Mouse (Mus musculus) neural tube, embryonic 12.5 days (tissue): ENCODE measurements around the gene Ddx19b. TPM values are rescaled to one million over a fixed set of nuclear protein-coding genes. Genes with fewer than 3 reads are reported as not detected.
A peak's percentile ranks its signal among the peaks of the same experiment; 100 is the strongest.
"Not testable (repeated sequence)": the region's sequence is repeated elsewhere in the genome, so short reads cannot be mapped to it uniquely, and the experiment has no call there.

Experiments
- ATAC-seq: fragments of 200-750 bp; cut with Nextera tagmentation; 2 replicates; pipeline ENCODE4 v1.8.0; 2017; ENCODE audit warnings: low read depth, mild to moderate bottlenecking, moderate TSS enrichment, moderate library complexity; ENCODE audit not compliant: low FRiP score
- H3K27ac ChIP-seq: fragments of 300-500 bp; sonication (generic); 2 replicates; pipeline ENCODE4 v1.5.1; 2016
- H3K27me3 ChIP-seq: fragments of 300-500 bp; sonication (generic); replicated peaks from 2 replicates; pipeline ENCODE4 v1.6.1; 2016; ENCODE audit warnings: mild to moderate bottlenecking
- H3K36me3 ChIP-seq: fragments of 300-500 bp; sonication (generic); 2 replicates; pipeline ENCODE4 v1.6.1; 2016; ENCODE audit warnings: mild to moderate bottlenecking
- H3K4me1 ChIP-seq: fragments of 300-500 bp; sonication (generic); 2 replicates; pipeline ENCODE4 v1.6.1; 2016
- H3K4me2 ChIP-seq: fragments of 300-500 bp; sonication (generic); replicated peaks from 2 replicates; pipeline ENCODE4 v1.6.1; 2016; ENCODE audit warnings: mild to moderate bottlenecking
- H3K4me3 ChIP-seq: fragments of 300-500 bp; sonication (generic); 2 replicates; pipeline ENCODE4 v1.5.1; 2016
- H3K9ac ChIP-seq: fragments of 300-500 bp; sonication (generic); 2 replicates; pipeline ENCODE4 v1.6.1; 2016; ENCODE audit warnings: mild to moderate bottlenecking
- H3K9me3 ChIP-seq: fragments of 300-500 bp; sonication (generic); 2 replicates; pipeline ENCODE4 v1.6.1; 2016; ENCODE audit warnings: mild to moderate bottlenecking
- WGBS: fragments of 180-500 bp; shearing (Covaris S2); methylation state at CpG from one replicate; pipeline ENCODE4 v1.1.7; 2016; 5-methylcytosine and 5-hydroxymethylcytosine counted together
- polyA plus RNA-seq: library from polyadenylated mRNA; unstranded; fragments of >200 nt; fragmentation: Nextera tagmentation; extraction: Ambion mirVana; gene quantifications from 2 replicates; pipeline ENCODE4 v1.2.1, GENCODE M21; 2016

Ddx19b gene
- polyA plus RNA-seq, 1 experiment from 2014 or later = 7.9 TPM

GRCm38 (mm10) chr8:110981304-110981703 is 50.2 kb downstream of the Ddx19b start:
- H3K9me3 ChIP-seq = no peaks in the 10 kb centered on the region
- ATAC-seq = no peak
- H3K27me3 ChIP-seq = no peaks in the 10 kb centered on the region
- no peak overlapping the region for H3K27ac ChIP-seq
- H3K4me1 ChIP-seq = no peaks in the 10 kb centered on the region
- no peak overlapping the region for H3K9ac ChIP-seq
- no peak overlapping the region for H3K4me2 ChIP-seq
- WGBS = 96% methylated on average over 2 of the region's 2 CpGs
- H3K4me3 ChIP-seq = no peak overlapping the region
- H3K36me3 ChIP-seq = peaks cover 69% of the 10 kb centered on the region

GRCm38 (mm10) chr8:110977987-110978386 is 53.6 kb downstream of the Ddx19b start:
- H3K9me3 ChIP-seq, H3K4me2 ChIP-seq, H3K9ac ChIP-seq, H3K4me3 ChIP-seq, H3K4me1 ChIP-seq, ATAC-seq, H3K27ac ChIP-seq, H3K27me3 ChIP-seq: not testable (repeated sequence)
- WGBS = 87% methylated on average over 2 of the region's 2 CpGs
- peaks cover 64% of the 10 kb centered on the region for H3K36me3 ChIP-seq

- not testable (repeated sequence) for H3K4me1 ChIP-seq, H3K4me3 ChIP-seq, H3K9ac ChIP-seq, H3K27me3 ChIP-seq, H3K27ac ChIP-seq, ATAC-seq, H3K9me3 ChIP-seq, H3K4me2 ChIP-seq
- 95% methylated on average over 8 of the region's 8 CpGs for WGBS
- H3K36me3 ChIP-seq = peaks cover 50% of the 10 kb centered on the region
Measured at GRCm38 (mm10) chr8:110976532-110976931, 55.0 kb downstream of the Ddx19b start.

- WGBS = 7% methylated on average over 45 of the region's 45 CpGs
Measured at GRCm38 (mm10) chr8:110969910-110970770, 61.4 kb downstream of the Ddx19b start.

GRCm38 (mm10) chr8:110967326-110967725 is 64.2 kb downstream of the Ddx19b start:
- no peaks in the 10 kb centered on the region for H3K27me3 ChIP-seq
- no peak overlapping the region for H3K4me2 ChIP-seq
- peaks cover 11% of the 10 kb centered on the region for H3K4me1 ChIP-seq
- no peak overlapping the region for H3K9ac ChIP-seq
- ATAC-seq = no peak
- H3K36me3 ChIP-seq = peaks cover 19% of the 10 kb centered on the region
- 86% methylated on average over 9 of the region's 9 CpGs for WGBS
- no peaks in the 10 kb centered on the region for H3K9me3 ChIP-seq
- no peak overlapping the region for H3K27ac ChIP-seq
- H3K4me3 ChIP-seq = no peak overlapping the region

More at GRCm38 (mm10) chr8:110969910-110970770, 61.4 kb downstream of the Ddx19b start:
- H3K4me2 ChIP-seq = peak overlapping the region; percentile 82
- peaks cover 24% of the 10 kb centered on the region for H3K36me3 ChIP-seq
- no peaks in the 10 kb centered on the region for H3K27me3 ChIP-seq
- peak overlapping the region; percentile 51 for H3K4me3 ChIP-seq
- no peaks in the 10 kb centered on the region for H3K9me3 ChIP-seq
- H3K9ac ChIP-seq = peak overlapping the region; percentile 65
- ATAC-seq = peak; percentile 96
- H3K27ac ChIP-seq = no peak overlapping the region
- H3K4me1 ChIP-seq = peaks cover 11% of the 10 kb centered on the region

- peaks cover 26% of the 10 kb centered on the region for H3K36me3 ChIP-seq
- peaks cover 11% of the 10 kb centered on the region for H3K4me1 ChIP-seq
- no peak overlapping the region for H3K4me3 ChIP-seq
- WGBS = 89% methylated on average over 8 of the region's 8 CpGs
- H3K27ac ChIP-seq = no peak overlapping the region
- no peaks in the 10 kb centered on the region for H3K27me3 ChIP-seq
- no peak overlapping the region for H3K4me2 ChIP-seq
- ATAC-seq = no peak
- no peaks in the 10 kb centered on the region for H3K9me3 ChIP-seq
- H3K9ac ChIP-seq = no peak overlapping the region
Measured at GRCm38 (mm10) chr8:110966586-110966985, 65.0 kb downstream of the Ddx19b start.

GRCm38 (mm10) chr8:110965594-110965993 is 66.0 kb downstream of the Ddx19b start:
- Histone ChIP-seq H3K9me3 (no peaks in the 10 kb centered on the region), H3K9ac (no peak overlapping the region), H3K27ac (no peak overlapping the region), H3K4me3 (no peak overlapping the region), H3K27me3 (no peaks in the 10 kb centered on the region), H3K4me1 (peaks cover 4% of the 10 kb centered on the region; the same call in 1 of the 2 replicates), H3K4me2 (no peak overlapping the region), H3K36me3 (peaks cover 26% of the 10 kb centered on the region)
- no peak for ATAC-seq
- 75% methylated on average over 7 of the region's 7 CpGs for WGBS

GRCm38 (mm10) chr8:110964666-110965065 is 66.9 kb downstream of the Ddx19b start:
- Histone ChIP-seq H3K36me3 (peaks cover 32% of the 10 kb centered on the region), H3K4me3 (no peak overlapping the region), H3K4me2 (no peak overlapping the region), H3K9me3 (no peaks in the 10 kb centered on the region), H3K27ac (no peak overlapping the region), H3K9ac (no peak overlapping the region), H3K4me1 (no peaks in the 10 kb centered on the region), H3K27me3 (no peaks in the 10 kb centered on the region)
- ATAC-seq = no peak
- whole genome bisulfite sequencing = 80% methylated on average over 7 of the region's 7 CpGs

GRCm38 (mm10) chr8:110963051-110963450 is 68.5 kb downstream of the Ddx19b start:
- WGBS = 97% methylated on average over 2 of the region's 2 CpGs
- no peak overlapping the region for H3K4me3 ChIP-seq
- no peaks in the 10 kb centered on the region for H3K27me3 ChIP-seq
- H3K4me2 ChIP-seq = no peak overlapping the region
- H3K27ac ChIP-seq = no peak overlapping the region
- H3K9me3 ChIP-seq = no peaks in the 10 kb centered on the region
- ATAC-seq = no peak
- H3K4me1 ChIP-seq = no peaks in the 10 kb centered on the region
- H3K9ac ChIP-seq = no peak overlapping the region
- peaks cover 45% of the 10 kb centered on the region for H3K36me3 ChIP-seq

- Histone ChIP-seq H3K27ac (no peak overlapping the region), H3K9ac (no peak overlapping the region), H3K4me2 (no peak overlapping the region), H3K4me3 (no peak overlapping the region), H3K9me3 (no peaks in the 10 kb centered on the region), H3K36me3 (peaks cover 52% of the 10 kb centered on the region), H3K27me3 (no peaks in the 10 kb centered on the region), H3K4me1 (peaks cover 12% of the 10 kb centered on the region; the same call in 1 of the 2 replicates)
- WGBS = 92% methylated on average over 6 of the region's 6 CpGs
- ATAC-seq = no peak
Measured at GRCm38 (mm10) chr8:110959906-110960305, 71.6 kb downstream of the Ddx19b start.

- WGBS = 95% methylated on average over 12 of the region's 12 CpGs
- Histone ChIP-seq H3K4me2 (no peak overlapping the region), H3K9me3 (no peaks in the 10 kb centered on the region), H3K27me3 (no peaks in the 10 kb centered on the region), H3K36me3 (peaks cover 52% of the 10 kb centered on the region), H3K9ac (no peak overlapping the region), H3K27ac (no peak overlapping the region), H3K4me1 (peaks cover 12% of the 10 kb centered on the region; the same call in 1 of the 2 replicates), H3K4me3 (no peak overlapping the region)
- no peak for ATAC-seq
Measured at GRCm38 (mm10) chr8:110959071-110959780, 72.3 kb downstream of the Ddx19b start.

- peaks cover 50% of the 10 kb centered on the region for H3K36me3 ChIP-seq
- peaks cover 12% of the 10 kb centered on the region; the same call in 1 of the 2 replicates for H3K4me1 ChIP-seq
- not testable (repeated sequence) for H3K27ac ChIP-seq, H3K9me3 ChIP-seq, H3K9ac ChIP-seq, H3K4me2 ChIP-seq, H3K4me3 ChIP-seq, ATAC-seq, H3K27me3 ChIP-seq
- WGBS = 95% methylated on average over 7 of the region's 7 CpGs
Measured at GRCm38 (mm10) chr8:110958553-110958952, 73.0 kb downstream of the Ddx19b start.
